Mouse (Mus musculus): ENCODE measurements at regions not wholly inside any gene's neighbourhood (a gene's known extent, or its start where the extent isn't known, plus 50 kb on each side); places are given as distances from the start of the nearest gene placed in this dataset.

- peaks cover 18% of the 10 kb centered on the region for H3K4me1 ChIP-seq (ENCODE audit: insufficient read depth)
- no peak overlapping the region for H3K4me2 ChIP-seq (ENCODE audit: low read depth, low read length)
- DNase-seq = no peak
- 44% methylated on average over 4 of the region's 4 CpGs for WGBS (ENCODE audit: insufficient replicate concordance)
- H3K9me3 ChIP-seq (ENCODE audit: low read length) = no peaks in the 10 kb centered on the region
- H3K9ac ChIP-seq (replicated peaks) = no peak overlapping the region
- no peak overlapping the region for H3K4me3 ChIP-seq (ENCODE audit: low read depth, low read length)
- no peaks in the 10 kb centered on the region for H3K36me3 ChIP-seq (replicated peaks; ENCODE audit: insufficient read depth, low read length)
- no peak for ATAC-seq
- TF ChIP-seq EP300 (IDR thresholded peaks at IDR 0.05; ENCODE audit: low read depth) (peak; percentile 62; the same call in 1 of the 2 replicates), CTCF (IDR thresholded peaks at IDR 0.05; ENCODE audit: low read depth) (no peak)
- H3K27ac ChIP-seq (ENCODE audit: low read depth) = no peak overlapping the region
- H3K27me3 ChIP-seq (ENCODE audit: insufficient read depth, low read length) = no peaks in the 10 kb centered on the region
Measured at GRCm38 (mm10) chr12:79980711-79981110, 132.1 kb downstream of the Zfp36l1 start.

- Histone ChIP-seq H3K27ac (ENCODE audit: low read depth) (no peak overlapping the region), H3K9me3 (ENCODE audit: low read length) (no peaks in the 10 kb centered on the region), H3K36me3 (replicated peaks; ENCODE audit: insufficient read depth, low read length) (no peaks in the 10 kb centered on the region), H3K4me3 (ENCODE audit: low read depth, low read length) (no peak overlapping the region), H3K27me3 (ENCODE audit: insufficient read depth, low read length) (no peaks in the 10 kb centered on the region), H3K4me2 (ENCODE audit: low read depth, low read length) (no peak overlapping the region), H3K4me1 (ENCODE audit: insufficient read depth) (peaks cover 3% of the 10 kb centered on the region; the same call in 1 of the 2 replicates), H3K9ac (replicated peaks) (no peak overlapping the region)
- ATAC-seq (no peak), DNase-seq (no peak)
- WGBS (ENCODE audit: insufficient replicate concordance) = 90% methylated on average over 3 of the region's 3 CpGs
- TF ChIP-seq EP300 (IDR thresholded peaks at IDR 0.05; ENCODE audit: low read depth) (no peak), CTCF (IDR thresholded peaks at IDR 0.05; ENCODE audit: low read depth) (no peak)
Measured at GRCm38 (mm10) chr12:79977136-79977535, 135.7 kb downstream of the Zfp36l1 start.

DNA sequence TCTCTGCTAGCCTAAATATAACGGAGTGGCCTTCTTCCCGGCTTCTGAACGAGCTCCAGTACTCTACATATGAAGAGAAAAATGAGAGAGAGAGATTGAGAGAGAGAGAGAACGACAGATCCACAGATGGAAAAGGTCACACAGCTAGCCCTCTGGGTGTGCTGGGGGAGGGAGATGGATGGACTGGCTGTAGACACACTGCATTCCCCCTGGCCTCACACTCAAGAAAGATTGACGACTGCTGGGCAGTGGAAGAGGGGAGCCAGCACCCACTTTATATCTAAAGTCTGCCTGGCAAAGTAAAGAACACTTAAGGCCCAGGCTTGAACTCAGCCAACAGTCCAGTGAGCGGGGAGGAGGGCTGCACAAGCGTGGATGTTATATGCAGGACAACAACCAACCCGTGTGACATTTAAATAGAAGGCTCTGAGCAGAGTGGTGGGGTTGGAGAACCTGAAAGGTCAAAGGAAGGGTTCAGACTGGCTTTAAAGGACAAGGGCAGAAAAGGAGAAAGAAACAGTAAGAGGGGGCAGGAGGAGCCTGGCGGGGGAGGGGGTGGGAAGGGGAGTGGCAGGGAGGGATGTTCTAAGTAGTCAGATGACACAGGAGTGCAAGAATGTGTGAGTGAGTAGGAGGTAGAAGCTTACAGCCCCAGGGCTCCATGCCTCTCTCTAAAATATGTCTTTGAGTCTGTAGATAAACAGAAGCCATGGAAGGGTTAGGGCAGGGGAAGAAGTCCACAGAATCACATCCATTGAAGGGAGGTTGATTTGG, 137.2 kb downstream of the Zfp36l1 start:
- Histone ChIP-seq H3K4me2 (ENCODE audit: low read depth, low read length) (no peak overlapping the region), H3K4me3 (ENCODE audit: low read depth, low read length) (no peak overlapping the region), H3K9ac (replicated peaks) (no peak overlapping the region), H3K4me1 (ENCODE audit: insufficient read depth) (peaks cover 12% of the 10 kb centered on the region), H3K27me3 (ENCODE audit: insufficient read depth, low read length) (no peaks in the 10 kb centered on the region), H3K36me3 (replicated peaks; ENCODE audit: insufficient read depth, low read length) (no peaks in the 10 kb centered on the region), H3K9me3 (ENCODE audit: low read length) (no peaks in the 10 kb centered on the region), H3K27ac (ENCODE audit: low read depth) (no peak overlapping the region)
- DNase-seq (no peak), ATAC-seq (no peak)
- 72% methylated on average over 9 of the region's 9 CpGs for WGBS (ENCODE audit: insufficient replicate concordance)
- TF ChIP-seq CTCF (IDR thresholded peaks at IDR 0.05; ENCODE audit: low read depth) (no peak), EP300 (IDR thresholded peaks at IDR 0.05; ENCODE audit: low read depth) (no peak)

GRCm38 (mm10) chr12:79975050-79975449, 137.8 kb downstream of the Zfp36l1 start:
- Histone ChIP-seq H3K27ac (ENCODE audit: low read depth) (no peak overlapping the region), H3K4me3 (ENCODE audit: low read depth, low read length) (no peak overlapping the region), H3K9ac (replicated peaks) (no peak overlapping the region), H3K4me1 (ENCODE audit: insufficient read depth) (peaks cover 18% of the 10 kb centered on the region), H3K27me3 (ENCODE audit: insufficient read depth, low read length) (no peaks in the 10 kb centered on the region), H3K4me2 (ENCODE audit: low read depth, low read length) (no peak overlapping the region), H3K9me3 (ENCODE audit: low read length) (no peaks in the 10 kb centered on the region), H3K36me3 (replicated peaks; ENCODE audit: insufficient read depth, low read length) (no peaks in the 10 kb centered on the region)
- TF ChIP-seq CTCF (IDR thresholded peaks at IDR 0.05; ENCODE audit: low read depth) (no peak), EP300 (IDR thresholded peaks at IDR 0.05; ENCODE audit: low read depth) (no peak)
- WGBS (ENCODE audit: insufficient replicate concordance) = 79% methylated on average over 6 of the region's 6 CpGs
- ATAC-seq (no peak), DNase-seq (no peak)

- DNase-seq (no peak), ATAC-seq (no peak)
- Histone ChIP-seq H3K4me2 (ENCODE audit: low read depth, low read length) (no peak overlapping the region), H3K4me1 (ENCODE audit: insufficient read depth) (peaks cover 20% of the 10 kb centered on the region), H3K9me3 (ENCODE audit: low read length) (no peaks in the 10 kb centered on the region), H3K4me3 (ENCODE audit: low read depth, low read length) (no peak overlapping the region), H3K9ac (replicated peaks) (no peak overlapping the region), H3K36me3 (replicated peaks; ENCODE audit: insufficient read depth, low read length) (no peaks in the 10 kb centered on the region), H3K27me3 (ENCODE audit: insufficient read depth, low read length) (no peaks in the 10 kb centered on the region), H3K27ac (ENCODE audit: low read depth) (no peak overlapping the region)
- TF ChIP-seq EP300 (IDR thresholded peaks at IDR 0.05; ENCODE audit: low read depth) (no peak), CTCF (IDR thresholded peaks at IDR 0.05; ENCODE audit: low read depth) (no peak)
- 59% methylated on average over 7 of the region's 7 CpGs for WGBS (ENCODE audit: insufficient replicate concordance)
Measured at GRCm38 (mm10) chr12:79974530-79974929, 138.3 kb downstream of the Zfp36l1 start.

GRCm38 (mm10) chr12:79973566-79974230, 139.1 kb downstream of the Zfp36l1 start:
- Histone ChIP-seq H3K36me3 (replicated peaks; ENCODE audit: insufficient read depth, low read length) (no peaks in the 10 kb centered on the region), H3K4me2 (ENCODE audit: low read depth, low read length) (no peak overlapping the region), H3K9ac (replicated peaks) (no peak overlapping the region), H3K27me3 (ENCODE audit: insufficient read depth, low read length) (no peaks in the 10 kb centered on the region), H3K9me3 (ENCODE audit: low read length) (no peaks in the 10 kb centered on the region), H3K4me3 (ENCODE audit: low read depth, low read length) (no peak overlapping the region), H3K27ac (ENCODE audit: low read depth) (no peak overlapping the region), H3K4me1 (ENCODE audit: insufficient read depth) (peaks cover 21% of the 10 kb centered on the region)
- no peak for DNase-seq
- WGBS (ENCODE audit: insufficient replicate concordance) = 75% methylated on average over 7 of the region's 7 CpGs
- ATAC-seq = no peak
- TF ChIP-seq EP300 (IDR thresholded peaks at IDR 0.05; ENCODE audit: low read depth) (no peak), CTCF (IDR thresholded peaks at IDR 0.05; ENCODE audit: low read depth) (no peak)
